Mouse (Mus musculus) layer of hippocampus, adult 9-10 months (tissue): ENCODE data around the gene Gm19965.

ENCODE experiments used
- DNase-seq: peaks from one replicate; pipeline ENCODE4 v3.0.0; 2022; ENCODE audit warnings: low spot score

Gm19965 gene

DNA sequence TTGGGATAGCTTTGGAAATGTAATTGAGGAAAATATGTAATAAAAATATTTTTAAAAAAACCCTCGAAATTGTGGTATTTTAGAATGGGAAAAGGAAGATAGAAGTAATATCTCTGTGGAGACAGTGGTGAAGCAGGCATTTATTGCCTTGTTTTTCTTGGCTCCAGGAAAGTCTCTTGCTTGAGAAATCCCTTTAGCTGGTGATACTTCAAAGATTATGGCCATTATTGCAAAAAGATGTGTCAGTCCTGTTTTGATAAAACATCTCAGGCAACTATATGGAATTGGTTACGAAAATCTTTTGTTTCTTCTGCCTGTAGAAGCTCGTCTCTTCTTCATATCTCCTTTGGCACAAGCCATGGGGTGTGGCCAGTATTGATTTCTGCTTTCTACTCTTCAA, at the start of gene Gm19965:
Gene Gm19965, plus strand, starts transcription at position 301 of the 400 bp plus-strand sequence.
- no peak for DNase-seq

- no peak for DNase-seq
Observed at GRCm38 (mm10) chr1:116782471-116782989, 20.3 kb upstream of the Gm19965 start.
